8 mouse cellular contexts compared by ENCODE assay signal in genomic region chr5:150168712-150169111, GRCm38 (mm10). TPM values are rescaled to one million over a fixed set of nuclear protein-coding genes. Genes with fewer than 3 reads are reported as not detected.
A peak's percentile ranks its signal among the peaks of the same experiment; 100 is the strongest.
DNase-seq lines count a peak whose midpoint lies in the region; ATAC-seq and TF ChIP-seq lines count a peak whose summit lies in the region.

No protein-coding gene starts in this region.

- H3K27ac ChIP-seq in intestine, postnatal 0 days (ENCODE audit: low read depth, low read length) = no peak overlapping the region
- no peak overlapping the region for H3K27ac ChIP-seq in limb, embryonic 12.5 days
- no peak overlapping the region for H3K27ac ChIP-seq in midbrain, postnatal 0 days (ENCODE audit: low read depth, low read length)
- no peak overlapping the region for H3K27ac ChIP-seq in stomach, embryonic 14.5 days (ENCODE audit: low read length)

- 2% methylated on average over 9 of the region's 9 CpGs for WGBS in intestine, postnatal 0 days
- 4% methylated on average over 9 of the region's 9 CpGs for WGBS in limb, embryonic 12.5 days
- 2% methylated on average over 9 of the region's 9 CpGs for WGBS in midbrain, postnatal 0 days
- WGBS in stomach, embryonic 14.5 days = 3% methylated on average over 9 of the region's 9 CpGs

- no peaks in the 10 kb centered on the region for H3K9me3 ChIP-seq in intestine, postnatal 0 days (ENCODE audit: control insufficient read depth)
- H3K9me3 ChIP-seq in limb, embryonic 12.5 days = no peaks in the 10 kb centered on the region
- H3K9me3 ChIP-seq in midbrain, postnatal 0 days (ENCODE audit: low read length) = no peaks in the 10 kb centered on the region
- H3K9me3 ChIP-seq in stomach, embryonic 14.5 days (ENCODE audit: control insufficient read depth, low read depth, low read length) = no peaks in the 10 kb centered on the region

- peak; percentile 70 for DNase-seq in urinary bladder, postnatal 14 days (ENCODE audit: low spot score)
- DNase-seq in urinary bladder, adult 2 months (ENCODE audit: low spot score) = no peak
- peak; percentile 87 to 90 for DNase-seq in cerebellum, postnatal 10 days
- peak; percentile 54 for DNase-seq in gastrocnemius, adult 18-20 months (ENCODE audit: low spot score)
- peak; percentile 92 for DNase-seq in midbrain, postnatal 0 days (ENCODE audit: low spot score)

- no peaks in the 10 kb centered on the region for H3K4me1 ChIP-seq in intestine, postnatal 0 days (replicated peaks; ENCODE audit: control insufficient read depth, insufficient read depth, low read length)
- H3K4me1 ChIP-seq in limb, embryonic 12.5 days (replicated peaks) = no peaks in the 10 kb centered on the region
- no peaks in the 10 kb centered on the region for H3K4me1 ChIP-seq in midbrain, postnatal 0 days (ENCODE audit: insufficient read depth, low read length)
- H3K4me1 ChIP-seq in stomach, embryonic 14.5 days (ENCODE audit: control insufficient read depth, insufficient read depth, low read length) = no peaks in the 10 kb centered on the region

- ATAC-seq in intestine, postnatal 0 days = 0 out of 2 replicates have a peak, but pooled peaks have one; percentile 38
- ATAC-seq in limb, embryonic 12.5 days (ENCODE audit: insufficient number of reproducible peaks, insufficient read depth, low FRiP score, low TSS enrichment, low read depth) = peak; percentile 85
- ATAC-seq in midbrain, postnatal 0 days (ENCODE audit: low FRiP score) = peak; percentile 71; the same call in 1 of the 2 replicates
- 0 out of 2 replicates have a peak, but pooled peaks have one; percentile 51 for ATAC-seq in stomach, embryonic 14.5 days (ENCODE audit: insufficient number of reproducible peaks, insufficient read depth, low FRiP score, low read depth)

- peak; percentile 90 for TF ChIP-seq CTCF in intestine, postnatal 0 days (IDR thresholded peaks at IDR 0.05; ENCODE audit: low read depth)
- peak; percentile 82 for TF ChIP-seq CTCF in midbrain, postnatal 0 days (IDR thresholded peaks at IDR 0.05)

- H3K27me3 ChIP-seq in intestine, postnatal 0 days (replicated peaks; ENCODE audit: control insufficient read depth, insufficient read depth, low read length) = no peaks in the 10 kb centered on the region
- no peaks in the 10 kb centered on the region for H3K27me3 ChIP-seq in limb, embryonic 12.5 days
- H3K27me3 ChIP-seq in midbrain, postnatal 0 days (ENCODE audit: insufficient read depth, low read length) = no peaks in the 10 kb centered on the region
- H3K27me3 ChIP-seq in stomach, embryonic 14.5 days (ENCODE audit: control insufficient read depth, insufficient read depth, low read length) = no peaks in the 10 kb centered on the region

- no peak overlapping the region for H3K4me2 ChIP-seq in intestine, postnatal 0 days (replicated peaks; ENCODE audit: low read depth)
- no peak overlapping the region for H3K4me2 ChIP-seq in limb, embryonic 12.5 days
- no peak overlapping the region for H3K4me2 ChIP-seq in midbrain, postnatal 0 days (ENCODE audit: low read depth, low read length, poor library complexity, severe bottlenecking)
- H3K4me2 ChIP-seq in stomach, embryonic 14.5 days (replicated peaks; ENCODE audit: low read depth, low read length) = no peak overlapping the region

- H3K36me3 ChIP-seq in intestine, postnatal 0 days (ENCODE audit: control insufficient read depth, insufficient read depth) = no peaks in the 10 kb centered on the region
- no peaks in the 10 kb centered on the region for H3K36me3 ChIP-seq in limb, embryonic 12.5 days
- no peaks in the 10 kb centered on the region for H3K36me3 ChIP-seq in midbrain, postnatal 0 days (ENCODE audit: insufficient read depth, low read length)
- no peaks in the 10 kb centered on the region for H3K36me3 ChIP-seq in stomach, embryonic 14.5 days (ENCODE audit: control insufficient read depth, insufficient read depth, low read length)

- no peak overlapping the region for H3K9ac ChIP-seq in intestine, postnatal 0 days (ENCODE audit: low read depth, low read length)
- H3K9ac ChIP-seq in limb, embryonic 12.5 days (replicated peaks) = no peak overlapping the region
- no peak overlapping the region for H3K9ac ChIP-seq in midbrain, postnatal 0 days (replicated peaks; ENCODE audit: low read length, poor library complexity, severe bottlenecking)
- no peak overlapping the region for H3K9ac ChIP-seq in stomach, embryonic 14.5 days (replicated peaks; ENCODE audit: low read depth, low read length)

- no peak overlapping the region for H3K4me3 ChIP-seq in intestine, postnatal 0 days (ENCODE audit: low read depth, low read length)
- H3K4me3 ChIP-seq in limb, embryonic 12.5 days (replicated peaks) = no peak overlapping the region
- H3K4me3 ChIP-seq in midbrain, postnatal 0 days (ENCODE audit: low read depth, low read length) = no peak overlapping the region
- no peak overlapping the region for H3K4me3 ChIP-seq in stomach, embryonic 14.5 days (ENCODE audit: low read depth, low read length)

RNA-seq across cellular contexts. Expression of gene Fry, which starts 50.3 kb away (rescaled TPM):
- polyA plus RNA-seq in urinary bladder, adult 2 months (2012; rRNA removed) = 39.6 and 43.0 TPM in 2 replicates
- 10 to 100 TPM; 59.8 to 70.0 TPM for total RNA-seq in gastrocnemius, adult 18-20 months (2021)
- polyA plus RNA-seq in intestine, postnatal 0 days (2015; fragmentation: Nextera tagmentation; extraction: Ambion mirVana) = 5.1 and 5.5 TPM in 2 replicates
- polyA plus RNA-seq in limb, embryonic 12.5 days (2016; fragmentation: Nextera tagmentation; extraction: Ambion mirVana) = 6.9 and 7.3 TPM in 2 replicates
- total RNA-seq in midbrain, postnatal 0 days (2014; rRNA removed) = 129 and 178 TPM in 2 replicates
- polyA plus RNA-seq in midbrain, postnatal 0 days (2015; fragmentation: Nextera tagmentation; extraction: Ambion mirVana) = 54.3 and 62.6 TPM in 2 replicates
- polyA plus RNA-seq in stomach, embryonic 14.5 days (2014; fragmentation: Nextera tagmentation; extraction: Ambion mirVana) = 14.1 and 15.2 TPM in 2 replicates
